In the genomic region with DNA sequence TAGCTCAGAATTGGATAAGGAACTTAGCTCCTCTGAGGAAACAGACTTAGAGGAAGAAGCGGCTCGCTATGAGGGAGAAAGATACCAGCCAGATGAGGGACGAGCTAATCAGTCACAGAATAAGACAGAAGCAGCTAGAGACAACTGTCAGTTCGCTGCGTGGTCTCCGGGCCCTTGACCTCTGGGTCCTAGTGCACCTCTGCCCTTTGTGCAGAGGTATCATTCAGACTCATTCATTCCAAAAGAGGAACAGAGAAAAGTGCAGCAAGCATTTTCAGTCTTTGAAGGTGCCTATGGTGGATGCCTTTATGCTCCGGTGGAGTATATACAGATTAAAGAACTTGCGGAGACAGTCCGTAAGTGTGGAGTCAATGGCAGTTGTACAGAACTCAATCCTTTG, we compare ENCODE assay signal across 5 mouse cellular contexts.
DNase-seq lines count a peak whose midpoint lies in the region; TF ChIP-seq lines count a peak whose summit lies in the region.
"Not testable (repeated sequence)": the region's sequence is repeated elsewhere in the genome, so short reads cannot be mapped to it uniquely, and the experiment has no call there.

No protein-coding gene starts in this region.

- TF ChIP-seq POLR2A in MEL (IDR thresholded peaks at IDR 0.05; ENCODE audit: control insufficient read depth in 1 of 2, insufficient read depth in 1 of 2, low read depth in 1 of 2, low read length in 2 of 2, poor library complexity in 1 of 2); liver, adult 2 months (IDR thresholded peaks at IDR 0.05; ENCODE audit: extremely low read depth, insufficient read depth, low read length): not testable (repeated sequence)

- not testable (repeated sequence) for H3K36me3 ChIP-seq in MEL (ENCODE audit: control insufficient read depth in 1 of 2, insufficient read depth in 2 of 2, low read length in 2 of 2); liver, adult 2 months (ENCODE audit: control insufficient read depth, insufficient read depth, low read length); splenic B cell, adult 2 months (ENCODE audit: control insufficient read depth, insufficient read depth, low read length, poor library complexity, severe bottlenecking)

- not testable (repeated sequence) for TF ChIP-seq RAD21 in MEL (IDR thresholded peaks at IDR 0.05; ENCODE audit: low read depth, low read length)

- 75% methylated on average over 9 of the region's 9 CpGs for WGBS in liver, adult 2 months

- TF ChIP-seq EP300 in MEL (IDR thresholded peaks at IDR 0.05; ENCODE audit: low read depth in 1 of 2, low read length in 2 of 2), result not testable (repeated sequence)

- not testable (repeated sequence) for TF ChIP-seq CTCF in MEL (IDR thresholded peaks at IDR 0.05 in 2 of 3, conservative IDR thresholded peaks at IDR 0.05 in 1 of 3; ENCODE audit: control insufficient read depth in 1 of 3, insufficient read depth in 1 of 3, low read depth in 2 of 3, low read length in 3 of 3, poor library complexity in 1 of 3, severe bottlenecking in 1 of 3); liver, adult 2 months (IDR thresholded peaks at IDR 0.05; ENCODE audit: low read depth, low read length)

- H3K27ac ChIP-seq in MEL (ENCODE audit: control insufficient read depth, low read depth, low read length); liver, adult 2 months (replicated peaks; ENCODE audit: insufficient read depth, low read depth, low read length): not testable (repeated sequence)

- H3K27me3 ChIP-seq in MEL (ENCODE audit: control insufficient read depth in 1 of 2, insufficient read depth in 2 of 2, low read length in 2 of 2); liver, adult 2 months (ENCODE audit: control insufficient read depth, insufficient read depth, low read length); splenic B cell, adult 2 months (ENCODE audit: control insufficient read depth, insufficient read depth, low read length, poor library complexity, severe bottlenecking): not testable (repeated sequence)

- H3K4me3 ChIP-seq in MEL (ENCODE audit: control insufficient read depth in 1 of 2, insufficient read depth in 1 of 2, low read depth in 2 of 2, low read length in 2 of 2); liver, adult 2 months (ENCODE audit: insufficient read depth, low read depth, low read length): not testable (repeated sequence)

- H3K4me1 ChIP-seq in MEL (ENCODE audit: control insufficient read depth in 1 of 2, insufficient read depth in 2 of 2, low read length in 2 of 2), result not testable (repeated sequence)
- peaks cover 11% of the 10 kb centered on the region for H3K4me1 ChIP-seq in liver, adult 2 months (ENCODE audit: control insufficient read depth, insufficient read depth, low read length)

- H3K9ac ChIP-seq in MEL (ENCODE audit: control insufficient read depth, low read depth, low read length, poor library complexity, severe bottlenecking); liver, adult 2 months (ENCODE audit: low read depth, low read length): not testable (repeated sequence)

- DNase-seq in B cell, adult 2 months, result peak; percentile 32 to 47
- peak; percentile 8 for DNase-seq in MEL (ENCODE audit: low read depth, low spot score)
- peak; percentile 65 for DNase-seq in heart, adult 11 months
- peak; percentile 37 for DNase-seq in liver, adult 2 months (ENCODE audit: extremely low read depth, low read depth, low spot score)
- peak; percentile 60 for DNase-seq in splenic B cell, adult 2 months (ENCODE audit: low read depth, low spot score)

- not testable (repeated sequence) for H3K79me2 ChIP-seq in MEL (ENCODE audit: control insufficient read depth, insufficient read depth, low read length, poor library complexity); liver, adult 2 months (ENCODE audit: control insufficient read depth, insufficient read depth, low read length)

- not testable (repeated sequence) for H3K9me3 ChIP-seq in MEL (replicated peaks; ENCODE audit: insufficient read depth, low read length)

Comparison
In these comparisons a context has a peak if more than half of its experiments do, and no peak if none do; other contexts are left out.
1. DNase-seq: peak in every context shown above with its lines; median percentile 65 in heart, adult 11 months; 60 in splenic B cell, adult 2 months; 40 in B cell, adult 2 months; 37 in liver, adult 2 months; 8 in MEL.